Mouse (Mus musculus) left cerebral cortex, adult 9 months (tissue): ENCODE measurements at regions not wholly inside any gene's neighbourhood (a gene's known extent, or its start where the extent isn't known, plus 50 kb on each side); places are given as distances from the start of the nearest gene placed in this dataset.

Experiments used
- DNase-seq, 2 experiments: peaks; one replicate each; pipeline ENCODE4 v3.0.0; 2022; ENCODE audit warnings: low spot score in 2 of 2

- DNase-seq: no peak
Observed at GRCm38 (mm10) chr4:71811444-71811843, 53.7 kb upstream of the Gm11232 start.

- DNase-seq: peak in 1 of 2 experiments; percentile 13
Observed at GRCm38 (mm10) chr4:71808271-71808670, 50.5 kb upstream of the Gm11232 start.
